Mouse (Mus musculus): ENCODE data around the gene Gm10518. TPM values are rescaled to one million over a fixed set of nuclear protein-coding genes. Genes with fewer than 3 reads are reported as not detected.

The Gm10518 gene
- polyA plus RNA-seq (2021), result 0.35 TPM

DNA sequence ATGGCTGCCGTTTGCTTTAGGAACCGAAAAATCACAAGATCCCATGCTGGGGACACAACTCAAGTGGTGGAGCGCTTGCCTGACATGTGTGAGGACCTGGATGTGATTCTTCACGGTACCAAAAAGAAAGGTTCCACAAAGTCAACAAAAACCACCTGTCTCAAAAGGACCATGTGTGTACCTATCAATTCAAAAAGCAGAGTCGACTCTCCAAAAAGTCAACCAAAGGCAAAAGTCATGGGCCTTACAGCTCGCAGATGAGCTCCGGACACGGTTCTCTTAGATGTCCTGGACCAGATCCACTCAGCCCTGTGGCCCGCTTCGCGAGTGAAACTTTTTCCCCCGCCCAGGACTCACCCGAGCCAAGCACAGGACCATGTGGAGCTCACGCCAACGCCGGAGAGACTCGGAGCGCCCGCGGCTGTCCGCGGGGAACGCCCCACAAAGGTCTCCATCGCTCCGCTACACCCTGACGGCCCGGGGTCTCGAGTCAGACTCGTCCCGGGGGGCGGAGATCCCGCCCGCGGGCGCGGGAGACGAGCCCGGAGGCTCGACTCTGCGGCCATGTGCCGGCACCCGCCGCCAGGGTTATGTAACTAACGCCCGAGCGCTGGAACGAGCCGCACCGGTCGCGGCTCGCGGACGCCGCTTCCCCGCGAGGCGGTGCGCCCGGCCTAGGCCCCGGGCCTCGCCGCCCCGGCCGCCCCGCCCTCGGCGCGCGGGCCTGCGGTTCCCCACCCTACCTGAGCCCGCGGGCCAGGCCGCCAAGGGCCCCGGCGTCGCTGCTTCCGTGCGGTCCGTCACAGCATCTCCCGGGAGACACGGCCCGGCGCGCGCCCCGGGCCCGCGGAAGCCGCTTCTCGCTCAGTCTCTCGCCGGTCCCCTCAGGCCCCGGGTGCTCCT lies at the start of gene Gm10518:
Gene Gm10518, plus strand, starts transcription at position 767 of the 903 bp plus-strand sequence.
- DNase-seq (ENCODE audit: low read depth, low spot score) (no peak), ATAC-seq (peak; percentile 49)
- POLR2A ChIA-PET, result no interaction called here
- no peaks in the 10 kb centered on the region for H3K27me3 ChIP-seq
- in situ Hi-C loops (cut with MboI; ENCODE audit: low pct_unique_long_range_greater_than_20kb), result loop anchor here (5.0 kb wide), 1 partner anchor 39 kb away; no protein-coding TSS in a partner anchor
- TF ChIP-seq CTCF (IDR thresholded peaks at IDR 0.05), result no peak
- CTCF ChIA-PET, result interaction anchor here (0.9 kb wide), 1 partner anchor 42 kb away, joined by 4 read pairs; no protein-coding TSS in a partner anchor

- ATAC-seq (no peak), DNase-seq (ENCODE audit: low read depth, low spot score) (no peak)
- in situ Hi-C loops (cut with MboI; ENCODE audit: low pct_unique_long_range_greater_than_20kb), result no loop called here
- H3K27me3 ChIP-seq, result no peaks in the 10 kb centered on the region
- TF ChIP-seq CTCF (IDR thresholded peaks at IDR 0.05), result no peak
- POLR2A ChIA-PET, result no interaction called here
- CTCF ChIA-PET, result interaction anchor here (1.2 kb wide), 1 partner anchor 11 kb away, joined by 4 read pairs; no protein-coding TSS in a partner anchor
These were observed 46.7 kb upstream of the Gm10518 start for GRCm38 (mm10) chr1:179756477-179756876.

DNA sequence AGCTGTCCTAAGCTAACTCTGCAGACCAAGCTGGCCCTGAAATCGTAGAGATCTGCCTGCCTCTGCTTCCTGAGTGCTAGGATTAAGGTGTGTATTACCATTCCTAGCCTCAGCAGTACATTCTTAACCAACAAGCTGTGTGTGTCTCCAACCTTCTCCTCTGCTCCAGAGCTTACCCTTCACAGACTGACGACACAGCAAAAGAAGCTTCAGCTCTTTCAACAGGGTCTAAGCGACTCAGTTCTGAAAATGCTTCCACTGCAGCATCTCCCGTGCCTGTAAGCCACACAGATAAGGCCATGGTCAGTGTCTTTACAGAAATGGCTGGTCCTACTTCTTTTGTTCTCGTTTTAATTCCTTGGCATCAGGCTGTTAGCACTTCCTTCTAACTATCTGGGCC lies 43.1 kb upstream of the Gm10518 start:
- ATAC-seq, result no peak
- in situ Hi-C loops (cut with MboI; ENCODE audit: low pct_unique_long_range_greater_than_20kb), result no loop called here
- ChIA-PET CTCF (interaction anchor here (1.0 to 1.7 kb wide), 3 partner anchors 12 to 34 kb away, joined by 3 to 4 read pairs (median 3); no protein-coding TSS in a partner anchor), POLR2A (no interaction called here)
- H3K27me3 ChIP-seq, result no peaks in the 10 kb centered on the region
- no peak for TF ChIP-seq CTCF (IDR thresholded peaks at IDR 0.05)
- no peak for DNase-seq (ENCODE audit: low read depth, low spot score)

DNA sequence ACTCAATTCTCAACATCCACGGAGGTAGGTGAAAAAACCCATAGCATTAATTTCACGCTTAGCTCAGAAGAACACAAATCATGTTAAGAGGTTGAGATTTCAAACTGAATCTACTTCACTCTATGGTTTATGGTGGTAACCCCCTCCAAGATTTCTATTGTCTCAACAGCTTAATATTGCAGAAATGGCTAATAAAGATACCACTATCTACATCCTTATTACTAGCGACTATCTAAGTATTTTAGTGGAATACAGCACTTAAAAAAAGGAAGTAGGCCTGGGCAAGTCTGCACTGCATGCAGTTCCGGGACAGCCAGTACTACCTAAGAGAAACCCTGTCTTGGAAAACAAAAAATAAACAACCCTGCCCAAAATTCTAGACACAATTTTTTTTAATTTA lies 42.6 kb upstream of the Gm10518 start:
- ChIA-PET POLR2A (no interaction called here), CTCF (interaction anchor here (1.1 to 1.7 kb wide), 2 partner anchors 13 to 34 kb away, joined by 3 read pairs; no protein-coding TSS in a partner anchor)
- no peak for TF ChIP-seq CTCF (IDR thresholded peaks at IDR 0.05)
- in situ Hi-C loops (cut with MboI; ENCODE audit: low pct_unique_long_range_greater_than_20kb), result no loop called here
- ATAC-seq (no peak), DNase-seq (ENCODE audit: low read depth, low spot score) (no peak)
- no peaks in the 10 kb centered on the region for H3K27me3 ChIP-seq

GRCm38 (mm10) chr1:179776831-179777230 lies 26.3 kb upstream of the Gm10518 start:
- no peaks in the 10 kb centered on the region for H3K27me3 ChIP-seq
- TF ChIP-seq CTCF (IDR thresholded peaks at IDR 0.05), result no peak
- ATAC-seq (no peak), DNase-seq (ENCODE audit: low read depth, low spot score) (no peak)
- ChIA-PET POLR2A (no interaction called here), CTCF (interaction anchor here (1.0 kb wide), 1 partner anchor 12 kb away, joined by 7 read pairs; no protein-coding TSS in a partner anchor)
- in situ Hi-C loops (cut with MboI; ENCODE audit: low pct_unique_long_range_greater_than_20kb), result no loop called here

- no peak for TF ChIP-seq CTCF (IDR thresholded peaks at IDR 0.05)
- in situ Hi-C loops (cut with MboI; ENCODE audit: low pct_unique_long_range_greater_than_20kb), result no loop called here
- no peaks in the 10 kb centered on the region for H3K27me3 ChIP-seq
- CTCF ChIA-PET, result interaction anchor here (1.3 to 2.9 kb wide), 2 partner anchors 10 to 17 kb away, joined by 5 to 8 read pairs; no protein-coding TSS in a partner anchor
- no peak for ATAC-seq
- DNase-seq (ENCODE audit: low read depth, low spot score), result no peak
- POLR2A ChIA-PET, result interaction anchor here (0.6 kb wide), 1 partner anchor 10 kb away, joined by 3 read pairs; no protein-coding TSS in a partner anchor
These were observed 19.1 kb upstream of the Gm10518 start for GRCm38 (mm10) chr1:179784098-179784497.

- in situ Hi-C loops (cut with MboI; ENCODE audit: low pct_unique_long_range_greater_than_20kb), result no loop called here
- POLR2A ChIA-PET, result no interaction called here
- TF ChIP-seq CTCF (IDR thresholded peaks at IDR 0.05), result no peak
- CTCF ChIA-PET, result interaction anchor here (1.0 kb wide), 1 partner anchor 14 kb away, joined by 4 read pairs; no protein-coding TSS in a partner anchor
- DNase-seq (ENCODE audit: low read depth, low spot score), result no peak
- H3K27me3 ChIP-seq, result no peaks in the 10 kb centered on the region
- no peak for ATAC-seq
These were observed 17.7 kb upstream of the Gm10518 start for GRCm38 (mm10) chr1:179785502-179785901.

- in situ Hi-C loops (cut with MboI; ENCODE audit: low pct_unique_long_range_greater_than_20kb), result no loop called here
- H3K27me3 ChIP-seq, result no peaks in the 10 kb centered on the region
- DNase-seq (ENCODE audit: low read depth, low spot score) (no peak), ATAC-seq (no peak)
- no peak for TF ChIP-seq CTCF (IDR thresholded peaks at IDR 0.05)
- ChIA-PET POLR2A (no interaction called here), CTCF (interaction anchor here (1.8 kb wide), 1 partner anchor 12 kb away, joined by 6 read pairs; no protein-coding TSS in a partner anchor)
These were observed 15.9 kb upstream of the Gm10518 start for GRCm38 (mm10) chr1:179787281-179787680.

- no peak for DNase-seq (ENCODE audit: low read depth, low spot score)
- ATAC-seq, result no peak
- in situ Hi-C loops (cut with MboI; ENCODE audit: low pct_unique_long_range_greater_than_20kb), result no loop called here
- ChIA-PET POLR2A (interaction anchor here (0.6 kb wide), 2 partner anchors 78 to 465 kb away, joined by 3 read pairs; no protein-coding TSS in a partner anchor), CTCF (interaction anchor here (0.9 to 3.4 kb wide), 4 partner anchors 8 to 51 kb away, joined by 3 to 19 read pairs (median 4); no protein-coding TSS in a partner anchor)
- peak; percentile 35 for TF ChIP-seq CTCF (IDR thresholded peaks at IDR 0.05)
- no peaks in the 10 kb centered on the region for H3K27me3 ChIP-seq
These were observed 4.4 kb upstream of the Gm10518 start for GRCm38 (mm10) chr1:179798794-179799193.

- DNase-seq (ENCODE audit: low read depth, low spot score) (peak; percentile 97), ATAC-seq (peak; percentile 94)
- no peaks in the 10 kb centered on the region for H3K27me3 ChIP-seq
- in situ Hi-C loops (cut with MboI; ENCODE audit: low pct_unique_long_range_greater_than_20kb), result loop anchor here (5.0 kb wide), 1 partner anchor 39 kb away; no protein-coding TSS in a partner anchor
- TF ChIP-seq CTCF (IDR thresholded peaks at IDR 0.05), result no peak
- CTCF ChIA-PET, result no interaction called here
- POLR2A ChIA-PET, result interaction anchor here (0.7 kb wide), 1 partner anchor 40 kb away, joined by 4 read pairs; no protein-coding TSS in a partner anchor
These were observed 450 bp downstream of the Gm10518 start, which contains the start of gene Ahctf1 for GRCm38 (mm10) chr1:179803513-179804139. Gene Ahctf1 (minus strand): TSS chr1:179803680.

Measured in Patski (cell line).